Mouse (Mus musculus): ENCODE data around the gene Col9a1. TPM values are rescaled to one million over a fixed set of nuclear protein-coding genes. Genes with fewer than 3 reads are reported as not detected.

Gene Col9a1
- polyA plus RNA-seq, 1 experiment from 2014 or later, result 0.64 TPM

Other genes with a start within 250 kb of the Col9a1 start
- gene Sdhaf4, start 172.0 kb upstream of the Col9a1 start, polyA plus RNA-seq (2015; fragmentation: Nextera tagmentation; extraction: Ambion mirVana), result 23.7 and 26.8 TPM in 2 replicates
- gene Fam135a, start 77.3 kb upstream of the Col9a1 start, polyA plus RNA-seq (2015; fragmentation: Nextera tagmentation; extraction: Ambion mirVana), result 4.3 and 5.1 TPM in 2 replicates

Measured in liver, embryonic 15.5 days (tissue).